In genomic region chr7:17050933-17051594, GRCm38 (mm10) we compare ENCODE assay signal across 8 mouse cellular contexts. TPM values are rescaled to one million over a fixed set of nuclear protein-coding genes. Genes with fewer than 3 reads are reported as not detected.
DNase-seq lines count a peak whose midpoint lies in the region.

No protein-coding gene starts in this region.

- DNase-seq in adrenal gland, adult 18-20 months (ENCODE audit: low spot score in 2 of 2), result peak; percentile 60 to 73
- no peak for DNase-seq in adrenal gland, postnatal 4 days (ENCODE audit: low spot score in 2 of 2)
- peak; percentile 85 for DNase-seq in CD4-positive, CD25-positive, alpha-beta regulatory T cell, adult 2 months (ENCODE audit: low read depth, low spot score)
- DNase-seq in cerebellum, adult 11 months, result peak; percentile 71
- DNase-seq in forelimb bud, embryonic 11.5 days (ENCODE audit: low read depth, low spot score), result peak; percentile 75
- peak; percentile 80 for DNase-seq in kidney, adult 18-20 months
- DNase-seq in lung, adult 18-20 months, result peak; percentile 68 to 77
- peak; percentile 58 to 79 for DNase-seq in spleen, postnatal 10 days (ENCODE audit: low spot score in 2 of 2)

RNA-seq across cellular contexts. Expression of gene Hif3a, which starts 11.2 kb away (rescaled TPM):
- 1 to 10 TPM; 3.4 to 4.3 TPM for total RNA-seq in adrenal gland, adult 18-20 months (2021)
- 10 to 100 TPM; 14.3 to 17.8 TPM for total RNA-seq in adrenal gland, postnatal 4 days (2021)

RNA-seq across cellular contexts. Expression of gene Psg16, which starts 22.8 kb away (rescaled TPM):
- under 1 TPM; 0.32 to 0.33 TPM for total RNA-seq in adrenal gland, adult 18-20 months (2021)
- total RNA-seq in adrenal gland, postnatal 4 days (2021), result under 1 TPM; 0.39 to 0.79 TPM

RNA-seq across cellular contexts. Expression of gene Ppp5c, which starts 23.3 kb away (rescaled TPM):
- 10 to 100 TPM; 88.9 to 95.2 TPM for total RNA-seq in adrenal gland, adult 18-20 months (2021)
- total RNA-seq in adrenal gland, postnatal 4 days (2021), result 100 to 1,000 TPM in 1 of 2 experiments, 10 to 100 TPM in 1; 91.5 to 102 TPM

RNA-seq across cellular contexts. Expression of gene Ccdc8, which starts 58.6 kb away (rescaled TPM):
- 10 to 100 TPM; 18.3 TPM for total RNA-seq in adrenal gland, adult 18-20 months (2021)
- total RNA-seq in adrenal gland, postnatal 4 days (2021), result 10 to 100 TPM; 40.2 to 45.4 TPM

Comparison
In these comparisons a context has a peak if more than half of its experiments do, and no peak if none do; other contexts are left out.
1. DNase-seq: peak in adrenal gland, adult 18-20 months (2 of 2), CD4-positive, CD25-positive, alpha-beta regulatory T cell, adult 2 months (single experiment), cerebellum, adult 11 months (single experiment), forelimb bud, embryonic 11.5 days (single experiment), kidney, adult 18-20 months (single experiment), lung, adult 18-20 months (2 of 2) and spleen, postnatal 10 days (2 of 2); none in adrenal gland, postnatal 4 days (0 of 2).